Mouse (Mus musculus) forebrain, embryonic 14.5 days (tissue): ENCODE measurements around the gene Mtf1. TPM values are rescaled to one million over a fixed set of nuclear protein-coding genes. Genes with fewer than 3 reads are reported as not detected.

Source experiments
- ATAC-seq: fragments of 200-750 bp; cut with Nextera tagmentation; 2 replicates; pipeline ENCODE4 v1.8.0; 2017; ENCODE audit warnings: mild to moderate bottlenecking, moderate library complexity
- DNase-seq: peaks from one replicate; pipeline ENCODE4 v3.0.0-alpha.2; 2015; ENCODE audit warnings: low spot score
- H3K27ac ChIP-seq: fragments of 300-500 bp; sonication (generic); 2 replicates; pipeline ENCODE4 v1.5.1; 2014; ENCODE audit warnings: low read depth, mild to moderate bottlenecking, control low read depth, low read length, moderate library complexity
- H3K27me3 ChIP-seq: fragments of 300-500 bp; sonication (generic); replicated peaks from 2 replicates; pipeline ENCODE4 v1.6.1; 2014; ENCODE audit warnings: low read length, control low read depth, mixed read lengths; ENCODE audit not compliant: control insufficient read depth, insufficient read depth
- H3K36me3 ChIP-seq: fragments of 300-500 bp; sonication (generic); 2 replicates; pipeline ENCODE4 v1.6.1; 2014; ENCODE audit warnings: low read length, control low read depth; ENCODE audit not compliant: control insufficient read depth, insufficient read depth
- H3K4me1 ChIP-seq: fragments of 300-500 bp; sonication (generic); 2 replicates; pipeline ENCODE4 v1.6.1; 2014; ENCODE audit warnings: antibody characterized with exemption, low read length, control low read depth; ENCODE audit not compliant: control insufficient read depth, insufficient read depth
- H3K4me2 ChIP-seq: fragments of 300-500 bp; sonication (generic); 2 replicates; pipeline ENCODE4 v1.6.1; 2014; ENCODE audit warnings: mild to moderate bottlenecking, control low read depth, low read length
- H3K4me3 ChIP-seq: fragments of 300-500 bp; sonication (generic); 2 replicates; pipeline ENCODE4 v1.5.1; 2014; ENCODE audit warnings: low read depth, low read length, control low read depth
- H3K9ac ChIP-seq: fragments of 300-500 bp; sonication (generic); 2 replicates; pipeline ENCODE4 v1.6.1; 2014; ENCODE audit warnings: mild to moderate bottlenecking, low read length, control low read depth, moderate library complexity
- H3K9me3 ChIP-seq: fragments of 300-500 bp; sonication (generic); replicated peaks from 2 replicates; pipeline ENCODE4 v1.6.1; 2016; ENCODE audit warnings: low read length, control low read depth, mixed read lengths; ENCODE audit not compliant: control insufficient read depth
- WGBS: fragments of 180-500 bp; shearing (Covaris S2); extraction: QIAGEN DNeasy Blood & Tissue Kit; methylation state at CpG from one replicate; pipeline ENCODE4 v1.1.7; 2014; 5-methylcytosine and 5-hydroxymethylcytosine counted together
- polyA plus RNA-seq: library from polyadenylated mRNA; unstranded; fragments of >200 nt; fragmentation: Nextera tagmentation; extraction: Ambion mirVana; gene quantifications from 2 replicates; pipeline ENCODE4 v1.2.1, GENCODE M21; 2014

The Mtf1 gene
- polyA plus RNA-seq, 1 experiment from 2014 or later = 13.6 TPM

DNA sequence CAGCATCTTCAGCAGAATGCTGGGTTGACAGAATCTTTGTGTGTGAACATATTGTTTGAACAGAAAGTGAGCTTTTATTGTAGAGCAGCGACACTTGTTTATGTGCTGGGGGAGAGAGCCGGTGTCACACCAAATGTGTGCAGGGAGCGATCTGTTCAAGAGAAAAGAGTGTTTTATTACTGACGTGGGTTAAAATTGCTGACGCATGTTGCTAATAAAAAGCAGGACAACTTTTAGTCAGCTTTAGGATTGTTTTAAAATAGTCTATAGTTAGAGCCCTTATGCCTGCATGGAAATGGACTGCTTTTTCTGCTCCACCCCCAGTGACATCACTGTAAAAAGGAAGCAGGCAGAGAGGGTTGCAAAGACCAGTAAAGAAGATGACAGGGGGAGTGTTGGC lies 88.9 kb downstream of the Mtf1 start:
- Histone ChIP-seq H3K27me3 (peaks cover 39% of the 10 kb centered on the region), H3K4me2 (no peak overlapping the region), H3K9ac (no peak overlapping the region), H3K4me3 (no peak overlapping the region), H3K9me3 (no peaks in the 10 kb centered on the region), H3K36me3 (no peaks in the 10 kb centered on the region), H3K4me1 (0 out of 2 replicates have a peak, but pooled peaks cover 2% of the 10 kb centered on the region), H3K27ac (no peak overlapping the region)
- WGBS = 81% methylated on average over 5 of the region's 5 CpGs
- no peak for DNase-seq
- ATAC-seq = no peak

DNA sequence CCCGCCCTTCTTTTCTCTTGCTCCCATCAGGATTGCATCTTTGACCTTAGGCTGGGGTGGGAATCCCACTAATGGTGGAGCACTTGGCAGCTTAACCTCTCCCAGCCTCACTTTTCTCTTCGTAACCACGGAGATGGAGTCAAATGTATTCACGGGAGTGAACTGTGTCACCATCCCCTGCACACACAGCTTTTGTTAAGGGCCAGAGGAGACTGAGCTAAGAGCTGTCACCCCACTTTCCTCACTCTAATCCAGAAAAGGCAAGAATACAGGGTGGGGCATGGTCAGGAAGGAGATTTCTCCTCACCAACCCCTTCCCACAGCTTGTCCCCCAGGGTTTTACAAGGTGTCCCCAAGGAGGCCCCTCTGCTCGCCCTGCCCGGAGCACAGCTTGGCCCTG lies 91.9 kb downstream of the Mtf1 start:
- WGBS = 31% methylated on average over 6 of the region's 6 CpGs
- no peak for DNase-seq
- no peak overlapping the region for H3K27ac ChIP-seq

DNA sequence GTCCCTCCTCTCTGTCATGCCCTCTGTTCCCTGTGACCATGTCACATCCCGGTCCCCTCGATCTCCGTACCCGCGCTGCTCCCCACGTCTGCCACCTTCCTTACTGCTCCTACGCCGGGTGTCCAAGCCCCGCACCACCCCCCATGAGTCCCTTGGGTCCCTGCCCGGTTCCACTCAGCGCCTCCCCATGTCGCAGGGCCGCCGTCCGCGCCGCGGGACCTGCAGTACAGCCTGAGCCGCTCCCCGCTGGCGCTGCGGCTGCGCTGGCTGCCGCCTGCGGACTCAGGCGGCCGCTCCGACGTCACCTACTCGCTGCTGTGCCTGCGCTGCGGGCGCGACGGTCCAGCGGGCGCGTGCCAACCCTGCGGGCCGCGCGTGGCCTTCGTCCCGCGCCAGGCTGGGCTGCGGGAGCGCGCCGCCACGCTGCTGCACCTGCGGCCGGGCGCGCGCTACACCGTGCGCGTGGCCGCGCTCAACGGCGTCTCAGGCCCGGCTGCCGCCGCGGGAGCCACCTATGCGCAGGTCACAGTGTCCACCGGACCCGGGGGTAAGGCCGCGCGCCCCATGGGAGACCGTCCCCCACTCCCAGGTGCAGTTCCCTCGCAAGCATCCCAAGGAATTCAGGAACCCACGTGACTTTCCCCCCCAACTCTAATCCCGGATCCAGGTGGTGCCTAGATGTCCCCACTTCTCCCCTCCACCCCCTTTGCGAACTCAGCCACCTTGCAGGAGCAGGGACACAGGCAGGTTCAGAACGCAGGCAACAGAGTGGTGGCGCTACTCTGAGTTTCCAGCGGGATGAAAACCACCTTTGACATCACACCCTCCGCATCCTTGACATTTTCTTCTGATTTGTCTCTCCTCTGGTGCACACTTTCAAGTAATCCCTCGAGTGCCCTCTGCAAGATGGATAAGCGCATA lies 92.9 kb downstream of the Mtf1 start:
- WGBS = 1% methylated on average over 83 of the region's 83 CpGs
- Histone ChIP-seq H3K36me3 (no peaks in the 10 kb centered on the region), H3K27me3 (peaks cover 47% of the 10 kb centered on the region), H3K4me3 (peak overlapping the region; percentile 43), H3K9me3 (no peaks in the 10 kb centered on the region), H3K9ac (peak overlapping the region; percentile 61), H3K27ac (no peak overlapping the region), H3K4me1 (peaks cover 13% of the 10 kb centered on the region; the same call in 1 of the 2 replicates), H3K4me2 (peak overlapping the region; percentile 77)
- peak; percentile 54 for DNase-seq
- ATAC-seq = peak; percentile 75

More for the DNA sequence above, 91.9 kb downstream of the Mtf1 start:
- Histone ChIP-seq H3K36me3 (no peaks in the 10 kb centered on the region), H3K4me2 (no peak overlapping the region), H3K9me3 (no peaks in the 10 kb centered on the region), H3K4me3 (no peak overlapping the region), H3K27me3 (peaks cover 47% of the 10 kb centered on the region), H3K9ac (no peak overlapping the region), H3K4me1 (peaks cover 8% of the 10 kb centered on the region; the same call in 1 of the 2 replicates)
- ATAC-seq = no peak

DNA sequence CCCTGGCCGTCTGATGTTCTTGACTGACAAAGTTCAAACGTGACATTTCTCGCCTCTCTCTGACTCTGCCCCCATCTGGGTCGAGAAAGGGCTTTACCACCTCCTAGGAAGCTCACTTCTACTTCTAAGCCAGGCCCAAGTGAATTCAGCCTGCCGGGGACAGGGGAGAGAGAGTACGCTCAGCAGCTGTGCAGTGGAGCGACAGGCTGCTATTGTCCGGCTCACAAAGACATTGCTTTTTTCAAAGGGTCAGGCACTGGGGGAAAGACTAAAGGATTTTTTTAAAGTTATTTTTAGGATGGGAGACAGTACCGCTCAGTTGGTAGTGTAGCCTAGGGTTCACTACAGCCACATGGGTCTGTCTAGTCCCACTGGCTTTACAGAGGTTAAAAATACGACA lies 96.5 kb downstream of the Mtf1 start:
- Histone ChIP-seq H3K4me2 (no peak overlapping the region), H3K36me3 (no peaks in the 10 kb centered on the region), H3K9me3 (no peaks in the 10 kb centered on the region), H3K27me3 (peaks cover 32% of the 10 kb centered on the region), H3K4me1 (peaks cover 13% of the 10 kb centered on the region; the same call in 1 of the 2 replicates), H3K9ac (no peak overlapping the region), H3K27ac (no peak overlapping the region), H3K4me3 (no peak overlapping the region)
- 9% methylated on average over 10 of the region's 10 CpGs for WGBS
- ATAC-seq (no peak), DNase-seq (no peak)

Other genes with a start within 250 kb of the Mtf1 start
- not detected in 2 replicates for gene 3100002H09Rik, start 191.3 kb upstream of the Mtf1 start, polyA plus RNA-seq
- gene Pou3f1, start 145.3 kb upstream of the Mtf1 start, polyA plus RNA-seq = 14.8 and 15.3 TPM in 2 replicates
- 34.5 and 42.0 TPM in 2 replicates for gene Utp11, start 108.5 kb upstream of the Mtf1 start, polyA plus RNA-seq
- 1.4 TPM in 2 replicates for gene Fhl3, start 101.4 kb upstream of the Mtf1 start, polyA plus RNA-seq
- 118 TPM in 2 replicates for gene Sf3a3, start 87.3 kb upstream of the Mtf1 start, polyA plus RNA-seq
- gene Inpp5b, start 60.3 kb upstream of the Mtf1 start, polyA plus RNA-seq = 20.8 and 22.1 TPM in 2 replicates
- 57.1 and 62.4 TPM in 2 replicates for gene Yrdc, start 48.6 kb downstream of the Mtf1 start, polyA plus RNA-seq
- 78.0 and 90.7 TPM in 2 replicates for gene 1110065P20Rik, start 49.1 kb downstream of the Mtf1 start, polyA plus RNA-seq
- 12.9 and 13.4 TPM in 2 replicates for gene Maneal, start 60.1 kb downstream of the Mtf1 start, polyA plus RNA-seq
- gene Epha10, start 78.8 kb downstream of the Mtf1 start, polyA plus RNA-seq = 0.27 and 0.84 TPM in 2 replicates
- 3.2 and 5.6 TPM in 2 replicates for gene 9930104L06Rik, start 134.9 kb downstream of the Mtf1 start, polyA plus RNA-seq
- 63.5 and 63.8 TPM in 2 replicates for gene Cdca8, start 137.2 kb downstream of the Mtf1 start, polyA plus RNA-seq
- 1.8 and 2.4 TPM in 2 replicates for gene Rspo1, start 184.3 kb downstream of the Mtf1 start, polyA plus RNA-seq
- gene Gnl2, start 214.5 kb downstream of the Mtf1 start, polyA plus RNA-seq = 86.4 and 95.0 TPM in 2 replicates